Mouse (Mus musculus): ENCODE data around the gene Syt2.

GRCm38 (mm10) chr1:134605670-134606069 is 40.8 kb upstream of the Syt2 start:
- no peak for TF ChIP-seq CTCF (IDR thresholded peaks at IDR 0.05; ENCODE audit: control insufficient read depth, insufficient read depth, low read length)
- TF ChIP-seq POLR2A (IDR thresholded peaks at IDR 0.05; ENCODE audit: borderline replicate concordance, control insufficient read depth, low read depth, low read length) = no peak

All from bone marrow, adult 2 months (tissue).